Mouse (Mus musculus) embryonic facial prominence, embryonic 14.5 days (tissue): ENCODE data around the gene Cck. TPM values are rescaled to one million over a fixed set of nuclear protein-coding genes. Genes with fewer than 3 reads are reported as not detected.
A peak's percentile ranks its signal among the peaks of the same experiment; 100 is the strongest.

Source experiments
- ATAC-seq: fragments of 200-750 bp; cut with Nextera tagmentation; 2 replicates; pipeline ENCODE4 v1.8.0; 2017; ENCODE audit warnings: low read depth, moderate number of reproducible peaks, moderate TSS enrichment
- DNase-seq: peaks from one replicate; pipeline ENCODE4 v3.0.0-alpha.2; 2015; ENCODE audit warnings: low spot score
- H3K27ac ChIP-seq: fragments of 300-500 bp; sonication (generic); replicated peaks from 2 replicates; pipeline ENCODE4 v1.5.1; 2014; ENCODE audit warnings: low read depth, mild to moderate bottlenecking, low read length, moderate library complexity
- H3K27me3 ChIP-seq: fragments of 300-500 bp; sonication (generic); replicated peaks from 2 replicates; pipeline ENCODE4 v1.6.1; 2014; ENCODE audit warnings: low read length; ENCODE audit not compliant: control insufficient read depth, insufficient read depth
- H3K36me3 ChIP-seq: fragments of 300-500 bp; sonication (generic); 2 replicates; pipeline ENCODE4 v1.6.1; 2014; ENCODE audit warnings: low read length, mixed read lengths; ENCODE audit not compliant: control insufficient read depth, insufficient read depth
- H3K4me1 ChIP-seq: fragments of 300-500 bp; sonication (generic); 2 replicates; pipeline ENCODE4 v1.6.1; 2014; ENCODE audit warnings: antibody characterized with exemption, low read length; ENCODE audit not compliant: control insufficient read depth, insufficient read depth
- H3K4me2 ChIP-seq: fragments of 300-500 bp; sonication (generic); 2 replicates; pipeline ENCODE4 v1.6.1; 2014; ENCODE audit warnings: low read depth, mild to moderate bottlenecking, low read length, moderate library complexity, mixed read lengths
- H3K4me3 ChIP-seq: fragments of 300-500 bp; sonication (generic); 2 replicates; pipeline ENCODE4 v1.5.1; 2014; ENCODE audit warnings: low read depth, mild to moderate bottlenecking, low read length
- H3K9ac ChIP-seq: fragments of 300-500 bp; sonication (generic); 2 replicates; pipeline ENCODE4 v1.6.1; 2014; ENCODE audit warnings: low read depth, mild to moderate bottlenecking, low read length, moderate library complexity, mixed read lengths
- H3K9me3 ChIP-seq: fragments of 300-500 bp; sonication (generic); 2 replicates; pipeline ENCODE4 v1.6.1; 2016; ENCODE audit warnings: low read length; ENCODE audit not compliant: control insufficient read depth
- WGBS: fragments of 180-500 bp; shearing (Covaris S2); extraction: QIAGEN DNeasy Blood & Tissue Kit; methylation state at CpG from one replicate; pipeline ENCODE4 v1.1.7; 2014; 5-methylcytosine and 5-hydroxymethylcytosine counted together
- polyA plus RNA-seq: library from polyadenylated mRNA; unstranded; fragments of >200 nt; fragmentation: Nextera tagmentation; extraction: Ambion mirVana; gene quantifications from 2 replicates; pipeline ENCODE4 v1.2.1, GENCODE M21; 2014

The Cck gene
- polyA plus RNA-seq, 1 experiment from 2014 or later, result 8.6 TPM

DNA sequence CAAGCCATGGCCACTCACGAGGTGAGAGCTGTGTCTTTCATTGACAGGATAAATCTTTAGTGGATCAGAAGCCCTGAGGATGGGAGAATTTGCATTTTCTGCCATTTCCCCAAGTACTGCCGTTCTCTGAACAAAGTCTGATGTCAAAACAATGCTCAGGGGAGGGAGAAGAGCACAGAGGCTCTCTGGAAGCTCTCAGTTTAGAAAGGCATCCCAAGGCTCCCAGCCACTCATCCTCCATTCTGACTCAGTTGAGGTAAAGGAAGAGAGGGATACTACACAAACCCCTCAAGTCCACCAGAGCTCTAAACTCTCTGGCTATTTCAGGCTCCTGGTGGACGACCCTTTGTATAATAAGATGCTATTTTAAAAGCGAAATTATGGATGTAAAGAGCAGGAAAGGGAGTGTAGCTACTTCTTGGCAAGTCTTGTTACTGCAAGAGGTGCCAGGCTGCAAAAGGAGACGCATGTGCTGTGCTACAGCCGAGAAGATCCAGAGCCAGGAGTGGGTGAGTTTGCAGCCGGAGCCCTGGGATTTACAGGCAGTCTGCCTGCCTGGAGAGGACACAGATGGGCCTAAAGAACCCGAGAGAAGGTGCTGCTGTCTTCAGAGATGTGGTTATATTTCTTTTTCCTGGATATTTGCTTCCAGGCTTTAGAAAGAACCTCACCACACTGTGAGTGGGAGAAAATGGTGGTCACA, 11.1 kb upstream of the Cck start:
- ATAC-seq (no peak), DNase-seq (no peak)
- no peak overlapping the region for H3K4me3 ChIP-seq
- no peak overlapping the region for H3K9ac ChIP-seq
- H3K36me3 ChIP-seq, result no peaks in the 10 kb centered on the region
- H3K9me3 ChIP-seq, result no peaks in the 10 kb centered on the region
- 65% methylated on average over 8 of the region's 8 CpGs for WGBS
- H3K27me3 ChIP-seq, result no peaks in the 10 kb centered on the region
- H3K27ac ChIP-seq, result no peak overlapping the region
- no peaks in the 10 kb centered on the region for H3K4me1 ChIP-seq
- H3K4me2 ChIP-seq, result no peak overlapping the region

DNA sequence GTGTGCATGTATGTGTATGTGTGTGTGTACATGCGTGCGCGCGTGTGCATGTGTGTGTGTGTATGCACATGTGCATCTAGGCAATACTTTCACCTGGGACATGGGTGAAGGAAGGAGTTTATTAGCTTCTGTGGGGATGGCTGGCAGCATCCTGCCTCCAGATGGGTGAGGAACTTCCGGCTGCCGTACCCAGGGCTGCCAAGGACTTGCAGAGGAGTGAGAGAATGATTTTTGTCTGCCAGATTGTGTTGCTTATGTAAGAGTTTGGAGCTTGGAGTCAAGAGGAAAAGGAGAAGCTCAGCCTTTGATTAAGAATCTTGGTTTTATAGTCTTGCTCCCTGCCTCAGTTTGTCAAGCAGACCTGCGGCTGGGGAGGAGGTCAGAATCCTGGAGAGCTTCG, 9.9 kb upstream of the Cck start:
- Histone ChIP-seq H3K4me3 (no peak overlapping the region), H3K27me3 (no peaks in the 10 kb centered on the region), H3K4me1 (no peaks in the 10 kb centered on the region), H3K27ac (no peak overlapping the region), H3K36me3 (no peaks in the 10 kb centered on the region), H3K9me3 (no peaks in the 10 kb centered on the region), H3K9ac (no peak overlapping the region), H3K4me2 (no peak overlapping the region)
- ATAC-seq, result no peak
- WGBS, result 81% methylated on average over 8 of the region's 8 CpGs
- DNase-seq, result no peak

DNA sequence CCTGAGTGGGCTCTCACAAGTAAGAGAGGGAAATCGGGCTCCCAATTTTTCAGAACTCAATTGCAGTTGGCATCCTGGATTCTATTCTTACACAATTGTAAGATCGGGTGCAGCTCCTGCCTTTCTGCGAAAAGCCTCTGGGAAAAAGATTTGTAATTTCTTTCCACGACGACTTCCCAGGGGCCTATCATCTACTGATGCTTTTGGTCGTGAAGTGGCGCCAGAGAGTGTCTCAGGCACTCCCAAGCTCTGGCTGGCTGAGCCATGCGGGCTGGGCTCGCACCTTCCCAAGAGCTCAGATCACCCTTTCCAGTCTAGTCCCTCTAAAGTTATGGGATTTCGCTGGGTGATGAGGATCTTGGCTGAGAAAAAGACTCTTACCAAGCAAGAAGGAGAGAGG, 608 bp upstream of the Cck start:
- Histone ChIP-seq H3K4me3 (no peak overlapping the region), H3K27ac (no peak overlapping the region), H3K9ac (no peak overlapping the region), H3K9me3 (no peaks in the 10 kb centered on the region), H3K4me1 (no peaks in the 10 kb centered on the region), H3K27me3 (peaks cover 60% of the 10 kb centered on the region), H3K36me3 (no peaks in the 10 kb centered on the region), H3K4me2 (no peak overlapping the region)
- ATAC-seq (no peak), DNase-seq (no peak)
- WGBS, result 25% methylated on average over 10 of the region's 10 CpGs

DNA sequence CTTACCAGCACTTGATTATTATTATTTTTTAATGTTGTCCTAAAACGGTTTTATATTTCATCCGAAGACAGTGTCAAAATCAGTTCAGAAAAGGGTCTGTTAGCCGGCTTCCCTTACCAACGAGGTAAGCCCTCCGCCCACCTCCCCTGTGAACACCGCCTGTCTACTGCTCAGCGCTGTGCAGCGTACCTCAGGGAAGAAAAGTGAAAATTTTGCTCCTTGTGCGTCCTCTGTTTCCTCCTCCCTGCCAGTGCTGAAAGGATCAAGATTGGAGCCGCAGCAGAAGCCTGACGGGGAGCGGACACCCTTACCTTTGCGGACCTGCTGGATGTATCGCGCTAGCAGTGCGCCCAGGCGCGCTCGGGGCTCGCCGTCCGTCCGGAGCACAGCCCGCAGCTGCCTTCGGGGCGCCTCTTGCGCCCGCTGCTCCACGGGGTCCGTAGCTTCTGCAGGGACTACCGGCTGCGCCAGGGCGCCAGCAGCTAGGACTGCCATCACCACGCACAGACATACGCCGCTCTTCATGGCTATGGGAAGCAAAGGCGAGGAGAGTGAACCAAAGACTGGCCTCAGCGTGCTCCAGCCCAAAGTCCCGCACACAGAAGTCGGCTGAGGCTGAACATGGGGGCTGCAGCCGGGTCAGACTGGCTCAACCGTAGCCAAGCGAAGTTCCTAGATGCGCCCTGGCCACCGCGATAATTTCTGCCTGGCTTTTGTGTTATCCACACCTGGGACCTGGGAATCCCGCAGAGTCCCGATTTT, 1.3 kb downstream of the Cck start:
- Histone ChIP-seq H3K27me3 (peaks cover 60% of the 10 kb centered on the region), H3K4me3 (peak overlapping the region; percentile 33), H3K36me3 (no peaks in the 10 kb centered on the region), H3K4me2 (peak overlapping the region; percentile 55), H3K4me1 (no peaks in the 10 kb centered on the region), H3K9ac (peak overlapping the region; percentile 31; the same call in 1 of the 2 replicates), H3K9me3 (no peaks in the 10 kb centered on the region), H3K27ac (no peak overlapping the region)
- WGBS, result 2% methylated on average over 45 of the region's 48 CpGs
- DNase-seq, result peak; percentile 8
- peak; percentile 28; the same call in 1 of the 2 replicates for ATAC-seq

DNA sequence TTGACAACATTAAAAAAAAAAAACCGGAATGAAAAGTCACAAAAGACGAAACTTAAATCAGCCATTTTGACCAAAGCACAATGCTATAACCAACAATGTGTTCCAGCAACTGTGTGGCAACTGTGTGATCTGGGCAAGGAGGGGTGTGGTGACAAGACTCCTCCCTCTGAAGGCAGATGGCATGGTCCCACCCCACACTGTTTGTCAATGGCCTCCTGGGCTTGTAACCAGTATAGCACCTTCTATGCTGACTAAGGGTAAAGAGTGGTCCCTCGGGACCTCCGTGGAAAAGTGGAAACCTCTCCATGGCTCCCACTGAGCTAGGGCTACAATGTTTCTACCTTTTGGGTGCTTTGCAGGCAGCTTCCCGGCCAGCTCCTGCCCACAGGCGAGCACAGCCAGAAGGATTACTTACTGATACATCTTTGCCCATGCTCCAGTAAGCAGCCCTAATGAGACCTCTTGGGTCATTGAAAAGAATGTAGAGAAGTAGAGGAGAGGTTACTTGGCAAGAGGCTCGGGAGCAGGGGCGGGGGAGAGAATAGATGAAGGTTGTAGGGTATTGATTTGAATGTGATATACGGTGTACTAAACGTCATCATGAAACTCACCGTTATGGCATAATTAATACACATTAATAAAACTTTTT, 3.8 kb downstream of the Cck start:
- WGBS, result 72% methylated on average over 11 of the region's 11 CpGs

DNA sequence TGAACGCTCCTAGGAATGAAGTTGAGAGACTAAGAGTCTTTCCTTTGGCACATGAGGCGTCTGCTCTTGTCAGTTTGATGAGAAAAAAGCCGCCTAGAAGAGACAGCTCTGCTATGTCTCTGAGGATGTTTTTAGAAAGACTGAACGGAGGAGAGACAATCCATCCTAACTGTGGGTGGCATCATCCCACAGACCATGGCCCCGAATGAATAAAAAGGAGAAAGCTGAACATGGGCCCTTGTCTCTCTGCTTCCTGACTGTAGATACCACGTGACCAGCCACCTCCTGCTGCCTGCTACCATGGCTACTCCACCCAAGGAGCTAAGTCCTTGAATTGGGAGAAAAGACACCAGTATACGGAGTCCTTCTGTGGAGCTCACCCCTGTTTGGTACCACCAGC, 8.3 kb downstream of the Cck start:
- WGBS, result 73% methylated on average over 7 of the region's 7 CpGs
- no peak overlapping the region for H3K4me2 ChIP-seq

More for the DNA sequence above, 3.8 kb downstream of the Cck start:
- Histone ChIP-seq H3K4me1 (no peaks in the 10 kb centered on the region), H3K27me3 (peaks cover 50% of the 10 kb centered on the region), H3K9ac (no peak overlapping the region), H3K36me3 (no peaks in the 10 kb centered on the region), H3K4me2 (no peak overlapping the region), H3K4me3 (no peak overlapping the region), H3K27ac (no peak overlapping the region), H3K9me3 (no peaks in the 10 kb centered on the region)
- no peak for DNase-seq
- ATAC-seq, result peak; percentile 63; the same call in 1 of the 2 replicates

DNA sequence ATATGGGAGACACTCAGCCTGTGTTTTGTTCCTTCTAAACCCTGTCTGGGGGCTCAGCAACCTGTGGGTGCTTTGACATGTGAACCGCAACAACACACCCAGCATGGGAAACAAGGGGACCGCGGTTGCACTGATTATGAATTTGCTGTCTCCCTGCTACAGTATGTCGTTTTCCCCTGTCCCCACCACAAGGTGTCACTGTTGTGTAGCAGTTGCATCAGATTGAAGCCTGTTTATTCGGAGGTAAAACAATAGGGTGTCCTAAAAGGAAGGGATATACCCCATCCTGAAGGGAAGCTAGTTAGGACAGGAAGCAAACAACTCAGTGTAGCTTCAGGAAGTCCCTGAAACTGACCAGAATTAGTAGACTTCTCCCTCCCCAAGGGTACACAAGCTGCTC, 16.0 kb downstream of the Cck start:
- Histone ChIP-seq H3K36me3 (peaks cover 1% of the 10 kb centered on the region), H3K4me3 (no peak overlapping the region), H3K27ac (no peak overlapping the region), H3K9ac (no peak overlapping the region), H3K4me2 (no peak overlapping the region), H3K9me3 (no peaks in the 10 kb centered on the region), H3K4me1 (no peaks in the 10 kb centered on the region), H3K27me3 (no peaks in the 10 kb centered on the region)
- DNase-seq (peak; percentile 79), ATAC-seq (peak; percentile 20; the same call in 1 of the 2 replicates)
- WGBS, result 33% methylated on average over 5 of the region's 5 CpGs

More for the DNA sequence above, 8.3 kb downstream of the Cck start:
- peaks cover 5% of the 10 kb centered on the region for H3K27me3 ChIP-seq
- no peak for DNase-seq
- no peak overlapping the region for H3K27ac ChIP-seq
- H3K4me3 ChIP-seq, result no peak overlapping the region
- no peaks in the 10 kb centered on the region for H3K9me3 ChIP-seq
- no peaks in the 10 kb centered on the region for H3K36me3 ChIP-seq
- H3K4me1 ChIP-seq, result no peaks in the 10 kb centered on the region
- H3K9ac ChIP-seq, result no peak overlapping the region
- ATAC-seq, result no peak

DNA sequence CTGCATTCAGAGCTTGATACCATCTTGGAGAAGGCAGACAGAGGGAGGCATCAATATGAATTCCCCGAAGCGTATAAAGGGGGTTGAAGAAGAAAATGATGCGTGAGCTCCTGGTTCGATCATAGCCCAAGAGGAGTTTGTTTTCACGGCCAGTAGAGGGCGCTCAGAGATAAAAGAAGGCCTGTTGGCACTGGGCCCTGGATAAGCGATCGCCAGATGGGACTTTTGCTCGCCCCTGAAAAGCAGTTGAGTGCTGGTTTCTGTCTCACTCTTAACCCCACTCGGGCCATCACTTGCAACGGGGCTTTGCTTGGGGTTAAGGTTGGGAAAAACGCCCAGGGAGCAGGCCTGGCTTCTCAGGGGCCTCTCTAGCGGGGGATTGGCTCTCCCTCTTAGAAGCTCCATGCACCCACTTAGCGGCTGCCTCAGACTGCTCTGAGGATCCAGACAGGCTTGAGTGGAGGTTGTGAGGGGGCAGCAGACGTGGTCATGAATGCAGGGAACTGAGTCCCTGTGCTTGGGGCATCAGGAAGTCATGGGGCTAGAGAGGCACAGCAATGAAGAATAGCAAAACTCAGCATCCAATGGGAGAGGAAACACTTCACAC, 18.1 kb downstream of the Cck start:
- Histone ChIP-seq H3K4me1 (no peaks in the 10 kb centered on the region), H3K9me3 (no peaks in the 10 kb centered on the region), H3K36me3 (peaks cover 20% of the 10 kb centered on the region), H3K9ac (peak overlapping the region; percentile 44; the same call in 1 of the 2 replicates), H3K4me2 (peak overlapping the region; percentile 46), H3K4me3 (peak overlapping the region; percentile 23), H3K27me3 (no peaks in the 10 kb centered on the region), H3K27ac (no peak overlapping the region)
- peak; percentile 85 for DNase-seq
- peak; percentile 61 for ATAC-seq
- 8% methylated on average over 15 of the region's 15 CpGs for WGBS
